Mouse (Mus musculus) kidney, adult 2 months (tissue): ENCODE data around the gene 4933405L10Rik. TPM values are rescaled to one million over a fixed set of nuclear protein-coding genes. Genes with fewer than 3 reads are reported as not detected.

Source experiments
- DNase-seq: peaks from one replicate; pipeline ENCODE4 v3.0.0; 2021
- H3K27ac ChIP-seq: fragments of 200-500 bp; 2 replicates; pipeline ENCODE4 v1.5.1; 2012; ENCODE audit warnings: low read depth, low read length, control low read depth, inconsistent platforms; ENCODE audit not compliant: insufficient read depth
- H3K27me3 ChIP-seq: fragments of 200-500 bp; replicated peaks from 2 replicates; pipeline ENCODE4 v1.6.1; 2012; ENCODE audit warnings: mild to moderate bottlenecking, moderate library complexity, low read length, inconsistent platforms; ENCODE audit not compliant: control insufficient read depth, insufficient read depth
- H3K36me3 ChIP-seq: fragments of 200-500 bp; 2 replicates; pipeline ENCODE4 v1.6.1; 2012; ENCODE audit warnings: mild to moderate bottlenecking, moderate library complexity, low read length, inconsistent platforms; ENCODE audit not compliant: control insufficient read depth, insufficient read depth
- H3K4me1 ChIP-seq: fragments of 200-500 bp; 2 replicates; pipeline ENCODE4 v1.6.1; 2011; ENCODE audit warnings: low read length; ENCODE audit not compliant: control insufficient read depth, insufficient read depth
- H3K4me3 ChIP-seq: fragments of 200-500 bp; 2 replicates; pipeline ENCODE4 v1.5.1; 2011; ENCODE audit warnings: mild to moderate bottlenecking, low read depth, low read length, control low read depth; ENCODE audit not compliant: insufficient read depth
- CTCF ChIP-seq: fragments of 200-500 bp; conservative IDR thresholded peaks from 2 replicates; pipeline ENCODE4 v1.5.1; 2011; ENCODE audit warnings: low read depth, mild to moderate bottlenecking, control low read depth, low read length, moderate library complexity, mixed read lengths; ENCODE audit not compliant: insufficient read depth, insufficient read length
- POLR2A ChIP-seq: fragments of 200-500 bp; IDR thresholded peaks from one replicate; pipeline ENCODE4 v1.6.1; 2011; ENCODE audit warnings: low read depth, low read length, control low read depth
- WGBS: fragments of 180-500 bp; shearing (Covaris S2); methylation state at CpG from one replicate; pipeline ENCODE4 v1.1.7; 2018; 5-methylcytosine and 5-hydroxymethylcytosine counted together
- polyA plus RNA-seq: library from polyadenylated mRNA; depleted of rRNA; stranded (reverse); fragments of >200 nt; gene quantifications from 2 replicates; pipeline ENCODE4 v1.2.3, GENCODE M21; 2012

Gene 4933405L10Rik
- polyA plus RNA-seq, 1 experiment = 0.19 TPM

GRCm38 (mm10) chr8:105725726-105726125 is 18.3 kb downstream of the 4933405L10Rik start:
- 0 out of 2 replicates have a peak, but pooled peaks cover 5% of the 10 kb centered on the region for H3K4me1 ChIP-seq
- no peaks in the 10 kb centered on the region for H3K27me3 ChIP-seq
- H3K4me3 ChIP-seq = no peak overlapping the region
- no peak for TF ChIP-seq CTCF
- H3K27ac ChIP-seq = no peak overlapping the region
- DNase-seq = no peak
- no peaks in the 10 kb centered on the region for H3K36me3 ChIP-seq
- WGBS = 89% methylated on average over 5 of the region's 5 CpGs

- DNase-seq = peak; percentile 90
- Histone ChIP-seq H3K27me3 (no peaks in the 10 kb centered on the region), H3K36me3 (no peaks in the 10 kb centered on the region), H3K27ac (peak overlapping the region; percentile 63), H3K4me1 (0 out of 2 replicates have a peak, but pooled peaks cover 5% of the 10 kb centered on the region), H3K4me3 (peak overlapping the region; percentile 15; the same call in 1 of the 2 replicates)
- WGBS = 68% methylated on average over 18 of the region's 18 CpGs
- TF ChIP-seq POLR2A (no peak), CTCF (no peak)
Observed at GRCm38 (mm10) chr8:105727397-105728124, 20.1 kb downstream of the 4933405L10Rik start.

DNA sequence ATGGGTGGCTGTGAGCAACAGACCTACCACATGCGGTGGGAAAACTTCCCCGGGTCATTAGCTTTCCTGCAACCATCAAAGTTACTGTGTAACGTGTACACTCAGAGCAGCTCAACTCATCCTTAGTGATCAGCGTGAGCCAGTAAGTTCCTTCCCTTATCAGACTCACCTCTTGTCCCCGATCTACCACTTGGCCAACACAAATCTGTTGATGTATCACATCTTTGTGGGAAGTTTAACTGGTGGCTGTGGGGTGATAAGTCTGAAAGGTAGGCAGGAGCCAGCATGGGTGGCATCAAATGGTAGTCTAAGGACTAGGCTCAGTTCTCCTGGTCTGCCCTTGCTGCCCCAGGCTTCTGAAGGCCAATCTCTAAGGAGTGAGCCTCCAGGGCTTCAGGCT is 24.7 kb downstream of the 4933405L10Rik start:
- WGBS = 56% methylated on average over 5 of the region's 5 CpGs
- TF ChIP-seq CTCF (no peak), POLR2A (no peak)
- H3K4me3 ChIP-seq = no peak overlapping the region

DNA sequence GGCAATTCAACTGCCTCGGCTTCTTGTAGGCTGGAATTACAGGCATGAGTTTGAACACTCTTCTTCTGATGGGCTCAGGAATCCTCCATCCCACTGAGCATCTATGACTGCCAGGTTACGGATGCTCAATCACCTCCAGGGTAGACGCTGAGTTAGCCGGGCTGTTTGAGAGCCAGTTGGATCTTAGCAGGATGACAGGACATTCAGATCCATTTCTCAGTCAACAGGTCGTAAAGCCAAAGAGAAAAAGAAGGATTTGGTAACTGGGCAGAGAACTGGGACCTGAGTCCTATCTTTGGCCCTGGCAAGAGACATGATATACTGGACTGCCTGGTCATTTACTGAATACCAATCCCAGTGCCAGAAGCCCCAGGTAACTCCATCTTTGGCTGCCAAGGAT is 31.8 kb downstream of the 4933405L10Rik start:
- H3K4me1 ChIP-seq = no peaks in the 10 kb centered on the region; the same call in 1 of the 2 replicates
- no peaks in the 10 kb centered on the region for H3K36me3 ChIP-seq
- no peaks in the 10 kb centered on the region for H3K27me3 ChIP-seq
- no peak for DNase-seq
- H3K4me3 ChIP-seq = no peak overlapping the region
- H3K27ac ChIP-seq = no peak overlapping the region
- TF ChIP-seq CTCF = no peak
- TF ChIP-seq POLR2A = no peak
- 80% methylated on average over 5 of the region's 5 CpGs for WGBS

More for the DNA sequence above, 24.7 kb downstream of the 4933405L10Rik start:
- no peak for DNase-seq
- no peaks in the 10 kb centered on the region for H3K4me1 ChIP-seq
- H3K27ac ChIP-seq = no peak overlapping the region
- no peaks in the 10 kb centered on the region for H3K36me3 ChIP-seq
- H3K27me3 ChIP-seq = no peaks in the 10 kb centered on the region

- peak; percentile 33 for DNase-seq
- no peaks in the 10 kb centered on the region for H3K36me3 ChIP-seq
- no peak overlapping the region for H3K4me3 ChIP-seq
- H3K27ac ChIP-seq = peak overlapping the region; percentile 64
- 66% methylated on average over 4 of the region's 4 CpGs for WGBS
- H3K27me3 ChIP-seq = no peaks in the 10 kb centered on the region
- H3K4me1 ChIP-seq = peaks cover 11% of the 10 kb centered on the region
- no peak for TF ChIP-seq POLR2A
- no peak for TF ChIP-seq CTCF
Observed at GRCm38 (mm10) chr8:105743301-105743700, 35.8 kb downstream of the 4933405L10Rik start.

DNA sequence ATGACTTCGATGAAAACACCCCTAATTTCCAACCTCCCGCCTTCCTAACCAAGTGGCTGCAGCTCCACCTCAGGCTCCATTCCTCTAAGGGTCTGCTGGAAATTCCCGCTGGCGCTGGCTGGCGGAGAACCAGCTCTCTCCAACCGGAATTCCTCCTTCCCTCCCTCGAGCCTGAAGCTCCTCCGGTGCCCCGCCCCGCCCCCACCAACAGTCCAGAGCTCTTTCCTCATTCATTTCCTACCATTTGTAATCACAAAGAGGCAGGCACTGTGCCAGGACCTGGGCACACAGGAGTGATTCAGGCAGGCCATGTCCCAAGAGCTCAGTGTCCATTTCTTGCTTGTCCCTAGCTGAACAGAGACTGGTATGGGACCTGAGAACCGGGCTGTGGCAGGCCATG is 43.2 kb downstream of the 4933405L10Rik start:
- TF ChIP-seq CTCF = no peak
- TF ChIP-seq POLR2A = no peak
- Histone ChIP-seq H3K4me1 (peaks cover 16% of the 10 kb centered on the region), H3K36me3 (no peaks in the 10 kb centered on the region), H3K4me3 (no peak overlapping the region), H3K27ac (peak overlapping the region; percentile 61), H3K27me3 (no peaks in the 10 kb centered on the region)
- peak; percentile 89 for DNase-seq
- WGBS = 14% methylated on average over 11 of the region's 11 CpGs

DNA sequence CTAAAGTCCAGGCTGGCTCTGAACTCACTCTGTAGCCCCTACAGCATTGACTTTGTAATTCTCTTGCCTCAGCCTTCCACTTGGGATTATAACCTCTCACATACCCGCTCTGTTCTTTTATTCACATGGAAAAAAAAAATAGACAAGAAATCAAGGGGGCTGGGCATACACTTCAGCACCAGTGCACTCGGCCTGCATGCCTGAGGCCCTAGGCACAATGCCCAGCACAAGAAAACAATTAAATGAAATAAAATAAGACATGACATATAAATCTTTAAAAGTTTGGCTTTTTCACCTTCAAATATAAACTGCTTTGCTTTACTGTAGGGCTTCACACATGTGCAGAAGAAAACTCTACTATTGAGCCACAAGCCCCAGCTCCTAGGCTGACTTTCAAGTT is 46.5 kb downstream of the 4933405L10Rik start:
- no peak overlapping the region for H3K4me3 ChIP-seq
- 39% methylated on average over 2 of the region's 2 CpGs for WGBS
- no peak for TF ChIP-seq POLR2A
- no peak for TF ChIP-seq CTCF
- H3K27ac ChIP-seq = no peak overlapping the region
- DNase-seq = no peak
- H3K36me3 ChIP-seq = no peaks in the 10 kb centered on the region
- H3K27me3 ChIP-seq = no peaks in the 10 kb centered on the region
- peaks cover 7% of the 10 kb centered on the region; the same call in 1 of the 2 replicates for H3K4me1 ChIP-seq
